Mouse (Mus musculus): Measurements from ENCODE around the gene Cdh23. TPM values are rescaled to one million over a fixed set of nuclear protein-coding genes. Genes with fewer than 3 reads are reported as not detected.

The Cdh23 gene
- polyA plus RNA-seq, 1 experiment from 2014 or later = 0.26 TPM

- no peaks in the 10 kb centered on the region for H3K9me3 ChIP-seq (ENCODE audit: control insufficient read depth)
- H3K27me3 ChIP-seq (replicated peaks; ENCODE audit: control insufficient read depth, insufficient read depth, low read length) = no peaks in the 10 kb centered on the region
- H3K4me2 ChIP-seq (replicated peaks; ENCODE audit: low read depth) = no peak overlapping the region
- TF ChIP-seq CTCF (IDR thresholded peaks at IDR 0.05; ENCODE audit: low read depth) = peak; percentile 96
- peak; percentile 64; the same call in 1 of the 2 replicates for ATAC-seq
- 61% methylated on average over 15 of the region's 15 CpGs for WGBS
- no peak overlapping the region for H3K4me3 ChIP-seq (ENCODE audit: low read depth, low read length)
- no peak overlapping the region for H3K9ac ChIP-seq (ENCODE audit: low read depth, low read length)
- no peak overlapping the region for H3K27ac ChIP-seq (ENCODE audit: low read depth, low read length)
- peaks cover 28% of the 10 kb centered on the region for H3K36me3 ChIP-seq (ENCODE audit: control insufficient read depth, insufficient read depth)
- H3K4me1 ChIP-seq (replicated peaks; ENCODE audit: control insufficient read depth, insufficient read depth, low read length) = no peaks in the 10 kb centered on the region
Measured at GRCm38 (mm10) chr10:60304854-60305628, 391.2 kb downstream of the Cdh23 start.

GRCm38 (mm10) chr10:60303419-60303818 lies 392.9 kb downstream of the Cdh23 start:
- Histone ChIP-seq H3K9ac (ENCODE audit: low read depth, low read length) (no peak overlapping the region), H3K27ac (ENCODE audit: low read depth, low read length) (no peak overlapping the region), H3K4me3 (ENCODE audit: low read depth, low read length) (no peak overlapping the region), H3K4me2 (replicated peaks; ENCODE audit: low read depth) (no peak overlapping the region), H3K9me3 (ENCODE audit: control insufficient read depth) (no peaks in the 10 kb centered on the region), H3K27me3 (replicated peaks; ENCODE audit: control insufficient read depth, insufficient read depth, low read length) (no peaks in the 10 kb centered on the region), H3K36me3 (ENCODE audit: control insufficient read depth, insufficient read depth) (peaks cover 45% of the 10 kb centered on the region), H3K4me1 (replicated peaks; ENCODE audit: control insufficient read depth, insufficient read depth, low read length) (no peaks in the 10 kb centered on the region)
- WGBS = 83% methylated on average over 17 of the region's 17 CpGs
- no peak for TF ChIP-seq CTCF (IDR thresholded peaks at IDR 0.05; ENCODE audit: low read depth)
- ATAC-seq = no peak

GRCm38 (mm10) chr10:60299636-60300035 lies 396.7 kb downstream of the Cdh23 start:
- peaks cover 77% of the 10 kb centered on the region for H3K36me3 ChIP-seq (ENCODE audit: control insufficient read depth, insufficient read depth)
- ATAC-seq = no peak
- H3K4me2 ChIP-seq (replicated peaks; ENCODE audit: low read depth) = no peak overlapping the region
- TF ChIP-seq CTCF (IDR thresholded peaks at IDR 0.05; ENCODE audit: low read depth) = no peak
- no peak overlapping the region for H3K4me3 ChIP-seq (ENCODE audit: low read depth, low read length)
- H3K9ac ChIP-seq (ENCODE audit: low read depth, low read length) = no peak overlapping the region
- no peak overlapping the region for H3K27ac ChIP-seq (ENCODE audit: low read depth, low read length)
- 97% methylated on average over 12 of the region's 12 CpGs for WGBS
- H3K27me3 ChIP-seq (replicated peaks; ENCODE audit: control insufficient read depth, insufficient read depth, low read length) = no peaks in the 10 kb centered on the region
- no peaks in the 10 kb centered on the region for H3K4me1 ChIP-seq (replicated peaks; ENCODE audit: control insufficient read depth, insufficient read depth, low read length)
- no peaks in the 10 kb centered on the region for H3K9me3 ChIP-seq (ENCODE audit: control insufficient read depth)

GRCm38 (mm10) chr10:60296027-60296426 lies 400.3 kb downstream of the Cdh23 start:
- Histone ChIP-seq H3K9me3 (ENCODE audit: control insufficient read depth) (no peaks in the 10 kb centered on the region), H3K27ac (ENCODE audit: low read depth, low read length) (no peak overlapping the region), H3K9ac (ENCODE audit: low read depth, low read length) (no peak overlapping the region), H3K4me2 (replicated peaks; ENCODE audit: low read depth) (no peak overlapping the region), H3K4me1 (replicated peaks; ENCODE audit: control insufficient read depth, insufficient read depth, low read length) (no peaks in the 10 kb centered on the region), H3K36me3 (ENCODE audit: control insufficient read depth, insufficient read depth) (peaks cover 92% of the 10 kb centered on the region), H3K4me3 (ENCODE audit: low read depth, low read length) (no peak overlapping the region), H3K27me3 (replicated peaks; ENCODE audit: control insufficient read depth, insufficient read depth, low read length) (no peaks in the 10 kb centered on the region)
- WGBS = 80% methylated on average over 9 of the region's 9 CpGs
- ATAC-seq = no peak
- TF ChIP-seq CTCF (IDR thresholded peaks at IDR 0.05; ENCODE audit: low read depth) = no peak

GRCm38 (mm10) chr10:60295356-60295755 lies 400.9 kb downstream of the Cdh23 start:
- WGBS = 92% methylated on average over 3 of the region's 3 CpGs
- Histone ChIP-seq H3K4me2 (replicated peaks; ENCODE audit: low read depth) (no peak overlapping the region), H3K4me1 (replicated peaks; ENCODE audit: control insufficient read depth, insufficient read depth, low read length) (0 out of 2 replicates have a peak, but pooled peaks cover 3% of the 10 kb centered on the region), H3K4me3 (ENCODE audit: low read depth, low read length) (no peak overlapping the region), H3K9me3 (ENCODE audit: control insufficient read depth) (no peaks in the 10 kb centered on the region), H3K36me3 (ENCODE audit: control insufficient read depth, insufficient read depth) (peaks cover 87% of the 10 kb centered on the region), H3K27ac (ENCODE audit: low read depth, low read length) (no peak overlapping the region), H3K9ac (ENCODE audit: low read depth, low read length) (no peak overlapping the region), H3K27me3 (replicated peaks; ENCODE audit: control insufficient read depth, insufficient read depth, low read length) (no peaks in the 10 kb centered on the region)
- TF ChIP-seq CTCF (IDR thresholded peaks at IDR 0.05; ENCODE audit: low read depth) = no peak
- no peak for ATAC-seq

GRCm38 (mm10) chr10:60294621-60295020 lies 401.7 kb downstream of the Cdh23 start:
- 90% methylated on average over 7 of the region's 7 CpGs for WGBS
- Histone ChIP-seq H3K4me1 (replicated peaks; ENCODE audit: control insufficient read depth, insufficient read depth, low read length) (0 out of 2 replicates have a peak, but pooled peaks cover 4% of the 10 kb centered on the region), H3K9me3 (ENCODE audit: control insufficient read depth) (no peaks in the 10 kb centered on the region), H3K9ac (ENCODE audit: low read depth, low read length) (no peak overlapping the region), H3K36me3 (ENCODE audit: control insufficient read depth, insufficient read depth) (peaks cover 79% of the 10 kb centered on the region), H3K4me2 (replicated peaks; ENCODE audit: low read depth) (no peak overlapping the region), H3K4me3 (ENCODE audit: low read depth, low read length) (no peak overlapping the region), H3K27me3 (replicated peaks; ENCODE audit: control insufficient read depth, insufficient read depth, low read length) (no peaks in the 10 kb centered on the region), H3K27ac (ENCODE audit: low read depth, low read length) (no peak overlapping the region)
- ATAC-seq = no peak
- no peak for TF ChIP-seq CTCF (IDR thresholded peaks at IDR 0.05; ENCODE audit: low read depth)

Data from intestine, postnatal 0 days (tissue).